Mouse (Mus musculus): ENCODE measurements at regions not wholly inside any gene's neighbourhood (a gene's known extent, or its start where the extent isn't known, plus 50 kb on each side); places are given as distances from the start of the nearest gene placed in this dataset.
"Not testable (repeated sequence)": the region's sequence is repeated elsewhere in the genome, so short reads cannot be mapped to it uniquely, and the experiment has no call there.

GRCm38 (mm10) chr2:78019916-78020315 lies 73.7 kb upstream of the Cwc22 start:
- no peak for DNase-seq (ENCODE audit: low spot score in 2 of 2)

DNA sequence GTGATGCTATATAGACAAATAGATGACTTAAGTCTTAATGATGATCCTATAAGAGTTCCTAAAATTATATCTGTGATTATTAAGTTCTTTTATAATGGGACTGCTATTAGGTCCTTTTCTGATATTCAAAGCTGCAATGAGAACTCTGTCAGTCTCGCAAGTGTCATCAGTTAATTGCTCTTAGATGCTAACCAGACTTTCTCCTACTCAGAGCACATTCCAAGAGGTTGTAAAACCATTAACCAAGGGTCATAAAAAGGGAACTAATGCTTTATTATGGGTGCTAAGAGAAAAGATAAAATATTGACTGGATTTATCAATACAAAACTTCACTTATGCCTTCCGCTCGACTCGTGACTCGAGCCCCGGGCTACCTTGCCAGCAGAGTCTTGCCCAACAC lies 66.3 kb upstream of the Cwc22 start:
- not testable (repeated sequence) for DNase-seq (ENCODE audit: low spot score in 2 of 2)

GRCm38 (mm10) chr2:78011821-78012220 lies 65.6 kb upstream of the Cwc22 start:
- no peak for DNase-seq (ENCODE audit: low spot score in 2 of 2)

GRCm38 (mm10) chr2:78011051-78011800 lies 65.1 kb upstream of the Cwc22 start:
- DNase-seq (ENCODE audit: low spot score in 2 of 2), result no peak

- DNase-seq (ENCODE audit: low spot score in 2 of 2), result no peak
These were observed 64.0 kb upstream of the Cwc22 start for GRCm38 (mm10) chr2:78010066-78010690.

DNA sequence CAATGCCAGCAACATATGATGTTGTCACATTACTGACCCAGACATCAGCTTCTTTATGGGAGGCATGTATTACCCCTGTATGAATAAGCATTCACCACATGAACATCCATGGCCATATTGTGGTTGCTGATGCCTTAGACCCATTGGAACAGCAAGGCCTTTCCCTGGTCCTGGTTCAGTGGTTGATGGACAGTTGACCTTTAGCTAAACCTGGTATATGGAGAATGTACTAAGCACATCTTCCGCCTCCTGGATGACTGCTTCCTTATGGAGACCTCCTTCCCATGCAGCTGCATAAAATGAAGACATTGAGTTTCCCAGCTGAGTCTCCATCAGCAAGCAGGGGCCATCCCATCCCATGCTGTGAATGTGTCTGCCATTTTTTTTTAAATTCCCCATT lies 61.9 kb upstream of the Cwc22 start:
- no peak for DNase-seq (ENCODE audit: low spot score in 2 of 2)

DNA sequence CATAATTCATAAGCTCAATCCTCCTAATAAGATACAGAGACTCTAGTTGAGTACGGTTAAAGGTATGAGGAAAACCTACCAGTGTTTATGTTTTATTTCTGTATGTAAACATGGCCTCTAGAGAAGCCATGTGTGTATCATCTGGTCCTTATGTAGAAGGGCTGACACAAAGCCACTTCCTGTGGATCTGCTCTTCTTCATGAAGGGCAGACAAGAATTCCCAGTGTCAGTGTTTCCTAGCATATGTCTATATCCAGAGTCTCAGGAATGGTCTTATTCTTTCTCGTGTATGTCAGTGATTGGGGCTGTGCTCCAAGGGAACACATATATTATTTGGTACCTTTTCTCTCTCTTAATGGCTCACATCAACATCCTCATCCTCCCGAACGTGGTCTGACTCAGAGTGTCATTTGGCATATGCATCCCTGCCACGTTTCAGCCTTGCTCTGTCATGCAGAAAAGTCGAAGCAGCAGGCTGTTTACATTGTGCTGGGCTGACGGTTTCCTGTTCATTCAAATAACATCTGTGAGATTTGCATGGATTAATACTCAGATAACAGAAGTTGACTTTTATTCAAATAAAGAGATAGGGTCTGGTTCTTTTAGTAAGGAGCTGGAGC lies 59.3 kb upstream of the Cwc22 start:
- DNase-seq (ENCODE audit: low spot score in 2 of 2), result no peak

GRCm38 (mm10) chr2:78004426-78004825 lies 58.3 kb upstream of the Cwc22 start:
- DNase-seq (ENCODE audit: low spot score in 2 of 2), result no peak

Data from urinary bladder, postnatal 36 days (tissue).